Mouse (Mus musculus) liver, adult (tissue): Measurements from ENCODE around the gene 9530068E07Rik.

Experiments
- GATA4 ChIP-seq: IDR thresholded peaks from 2 replicates; pipeline ENCODE4 v1.6.1; 2014; ENCODE audit warnings: mild to moderate bottlenecking, low read length; ENCODE audit not compliant: insufficient replicate concordance

The 9530068E07Rik gene

GRCm38 (mm10) chr11:52433797-52434195 lies 37.6 kb downstream of the 9530068E07Rik start:
- no peak for TF ChIP-seq GATA4

- TF ChIP-seq GATA4: no peak
Measured at GRCm38 (mm10) chr11:52435466-52435865, 39.2 kb downstream of the 9530068E07Rik start.

- TF ChIP-seq GATA4: no peak
Measured at GRCm38 (mm10) chr11:52437123-52437522, 40.9 kb downstream of the 9530068E07Rik start.

GRCm38 (mm10) chr11:52441096-52441495 lies 44.9 kb downstream of the 9530068E07Rik start:
- no peak for TF ChIP-seq GATA4

- no peak for TF ChIP-seq GATA4
Measured at GRCm38 (mm10) chr11:52447242-52447641, 51.0 kb downstream of the 9530068E07Rik start.

- TF ChIP-seq GATA4: no peak
Measured at GRCm38 (mm10) chr11:52449004-52449403, 52.8 kb downstream of the 9530068E07Rik start.

- no peak for TF ChIP-seq GATA4
Measured at GRCm38 (mm10) chr11:52458281-52458680, 62.1 kb downstream of the 9530068E07Rik start.
